Mouse (Mus musculus) frontal cortex, adult (tissue): Measurements from ENCODE around the gene Ccdc194.
"Not testable (repeated sequence)": the region's sequence is repeated elsewhere in the genome, so short reads cannot be mapped to it uniquely, and the experiment has no call there.

ENCODE experiments used
- ATAC-seq: cut with Nextera tagmentation; 2 replicates; pipeline ENCODE4 v1.9.2; 2017; ENCODE audit warnings: mild to moderate bottlenecking, moderate library complexity, mixed read lengths; ENCODE audit not compliant: low TSS enrichment

Ccdc194 gene

GRCm38 (mm10) chr8:71554001-71554400 lies 28.5 kb upstream of the Ccdc194 start:
- ATAC-seq: no peak

GRCm38 (mm10) chr8:71552770-71553169 lies 27.3 kb upstream of the Ccdc194 start:
- ATAC-seq: no peak

GRCm38 (mm10) chr8:71550754-71551153 lies 25.2 kb upstream of the Ccdc194 start:
- no peak for ATAC-seq

GRCm38 (mm10) chr8:71547590-71547989 lies 22.1 kb upstream of the Ccdc194 start:
- ATAC-seq: no peak

GRCm38 (mm10) chr8:71545053-71545452 lies 19.5 kb upstream of the Ccdc194 start:
- ATAC-seq: no peak

- no peak for ATAC-seq
These were observed 18.2 kb upstream of the Ccdc194 start for GRCm38 (mm10) chr8:71543755-71544154.

GRCm38 (mm10) chr8:71542632-71543343 lies 17.3 kb upstream of the Ccdc194 start, which contains the start of gene Mvb12a:
Gene Mvb12a, plus strand, starts transcription at chr8:71542922.
- ATAC-seq: peak; percentile 95

- ATAC-seq: peak; percentile 53; the same call in 1 of the 2 replicates
These were observed 11.7 kb upstream of the Ccdc194 start, which contains the start of gene Bst2 for GRCm38 (mm10) chr8:71537028-71537867. Gene Bst2, minus strand, starts transcription at chr8:71537456.

- ATAC-seq: peak; percentile 70
These were observed 10.2 kb upstream of the Ccdc194 start for GRCm38 (mm10) chr8:71535663-71536062.

GRCm38 (mm10) chr8:71534263-71534810 lies 8.8 kb upstream of the Ccdc194 start:
- no peak for ATAC-seq

- ATAC-seq: not testable (repeated sequence)
These were observed 5.4 kb upstream of the Ccdc194 start for GRCm38 (mm10) chr8:71530735-71531467.

- no peak for ATAC-seq
These were observed 3.0 kb upstream of the Ccdc194 start for GRCm38 (mm10) chr8:71528362-71529073.

- no peak for ATAC-seq
These were observed 1.8 kb upstream of the Ccdc194 start for GRCm38 (mm10) chr8:71527162-71527870.

- no peak for ATAC-seq
These were observed 761 bp upstream of the Ccdc194 start for GRCm38 (mm10) chr8:71526272-71526671.

GRCm38 (mm10) chr8:71521634-71522033 lies 3.9 kb downstream of the Ccdc194 start:
- peak; percentile 96 for ATAC-seq

- not testable (repeated sequence) for ATAC-seq
These were observed 6.3 kb downstream of the Ccdc194 start for GRCm38 (mm10) chr8:71519037-71519825.

- ATAC-seq: no peak
These were observed 8.7 kb downstream of the Ccdc194 start for GRCm38 (mm10) chr8:71516786-71517185.

- ATAC-seq: no peak
These were observed 10.5 kb downstream of the Ccdc194 start for GRCm38 (mm10) chr8:71515043-71515442.

- no peak for ATAC-seq
These were observed 12.3 kb downstream of the Ccdc194 start for GRCm38 (mm10) chr8:71513018-71513754.
